Mouse (Mus musculus): ENCODE data around the gene Taok2. TPM values are rescaled to one million over a fixed set of nuclear protein-coding genes. Genes with fewer than 3 reads are reported as not detected.

The Taok2 gene
- total RNA-seq, 2 experiments from 2014 or later, result 22.3 to 23.5 TPM

DNA sequence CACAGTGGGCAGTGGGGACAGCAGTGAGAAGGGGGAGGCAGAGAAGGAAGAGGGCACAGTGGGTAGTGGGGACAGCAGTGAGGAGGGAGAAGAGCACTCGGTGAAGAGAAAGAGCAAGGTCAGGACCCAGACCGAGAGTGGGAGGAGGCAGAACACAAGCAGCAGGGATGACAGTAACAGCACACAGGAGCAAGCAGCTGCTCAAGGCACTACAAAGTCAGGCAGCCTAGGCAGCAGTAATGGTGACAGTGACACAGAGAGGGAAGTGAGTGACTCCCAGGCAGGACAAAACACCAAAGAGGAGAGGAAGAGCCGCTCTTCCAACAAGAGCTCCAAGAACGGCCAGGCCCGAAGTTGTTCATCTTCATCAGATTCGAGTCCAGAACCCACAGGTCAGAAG lies 20.7 kb downstream of the Taok2 start:
- no peak for TF ChIP-seq CTCF (IDR thresholded peaks at IDR 0.05)
- Histone ChIP-seq H3K27ac (no peak overlapping the region), H3K4me3 (no peak overlapping the region)
- DNase-seq, result no peak
- intact Hi-C loops (cut with DNase I), result loop anchor here (2.0 to 5.0 kb wide), 2 partner anchors 19 to 41 kb away; no protein-coding TSS in a partner anchor

DNA sequence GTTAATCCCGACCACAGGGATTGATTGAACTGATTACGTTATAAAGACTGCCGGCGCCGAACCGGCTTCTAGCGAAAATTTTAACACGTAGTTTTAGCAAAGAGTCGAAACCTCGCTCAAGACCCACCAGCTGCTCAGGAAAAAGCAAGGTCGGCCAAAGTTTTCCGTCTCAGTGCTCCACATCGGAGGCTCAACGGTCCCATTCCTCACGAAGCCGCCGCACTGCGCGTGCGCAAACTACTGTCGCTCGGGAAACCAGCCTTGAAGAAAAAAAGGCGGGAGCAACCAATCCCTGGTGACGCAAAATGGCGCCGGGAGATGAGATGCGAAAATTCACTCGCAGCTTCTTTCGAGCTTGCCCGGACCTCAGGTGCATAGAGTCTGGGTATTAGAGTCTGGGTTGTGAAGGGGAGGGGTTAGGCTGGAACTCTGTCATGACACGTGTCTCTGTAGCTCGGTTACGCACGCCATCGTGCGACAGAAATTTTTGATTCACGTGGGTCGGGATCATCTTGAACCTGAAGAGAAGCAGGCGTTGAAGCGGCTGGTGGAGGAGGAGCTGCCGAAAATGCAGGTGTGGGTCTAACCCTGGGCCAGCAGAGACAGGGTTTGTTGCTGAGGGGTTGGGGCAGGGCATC lies 22.2 kb downstream of the Taok2 start, which contains the start of gene Ino80e:
Ino80e (minus strand) TSS at position 231 of the 638 bp plus-strand sequence.
- peak within 1 kb of the TSS; percentile 87 for H3K4me3 ChIP-seq
- peak; percentile 95 for DNase-seq
- H3K27ac ChIP-seq, result peak within 1 kb of the TSS; percentile 95
- intact Hi-C loops (cut with DNase I), result loop anchor here (2.0 to 5.0 kb wide), 2 partner anchors 21 to 40 kb away; no protein-coding TSS in a partner anchor
- 0 out of 2 replicates have a peak, but pooled peaks have one; percentile 3 for TF ChIP-seq CTCF (IDR thresholded peaks at IDR 0.05)

DNA sequence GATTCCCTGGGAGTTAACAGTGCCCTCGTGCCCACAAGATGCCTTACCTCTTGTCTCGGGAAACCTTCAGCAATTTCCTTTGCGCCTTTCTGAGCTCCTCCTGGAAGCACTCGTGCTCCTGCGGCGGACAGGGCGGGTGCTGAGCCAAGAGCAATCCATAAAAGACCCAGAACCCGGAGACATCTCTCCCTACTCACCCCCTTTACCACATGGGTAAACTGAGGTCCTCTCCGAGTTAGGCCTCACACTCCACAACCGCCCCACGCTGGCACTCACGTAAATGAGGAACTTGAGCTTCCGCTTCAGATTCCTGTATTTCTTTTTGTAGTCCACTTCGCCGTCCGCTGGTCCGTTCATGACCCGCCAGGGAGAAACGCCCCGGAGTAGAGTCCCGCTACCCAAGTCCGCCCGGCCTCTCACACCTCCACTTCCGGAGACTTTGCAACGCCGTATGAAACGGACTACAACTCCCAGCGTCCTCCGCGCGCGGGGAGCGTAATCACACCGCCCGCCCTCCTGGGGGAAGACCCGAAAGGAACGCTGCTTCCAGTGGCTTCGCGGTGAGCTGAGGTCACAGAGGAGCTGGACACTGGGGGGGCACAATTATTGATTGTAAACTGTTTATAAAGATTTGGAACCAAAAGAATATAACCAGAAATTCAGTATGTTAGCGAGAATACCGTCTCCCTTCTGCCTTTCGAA lies 22.9 kb downstream of the Taok2 start, which contains the start of gene Hirip3:
Hirip3 (plus strand) TSS at position 544 of the 702 bp plus-strand sequence.
- DNase-seq, result peak; percentile 97
- no peak for TF ChIP-seq CTCF (IDR thresholded peaks at IDR 0.05)
- Histone ChIP-seq H3K4me3 (peak within 1 kb of the TSS; percentile 87), H3K27ac (peak within 1 kb of the TSS; percentile 95)
- intact Hi-C loops (cut with DNase I), result loop anchor here (2.0 to 5.0 kb wide), 2 partner anchors 21 to 39 kb away; no protein-coding TSS in a partner anchor

DNA sequence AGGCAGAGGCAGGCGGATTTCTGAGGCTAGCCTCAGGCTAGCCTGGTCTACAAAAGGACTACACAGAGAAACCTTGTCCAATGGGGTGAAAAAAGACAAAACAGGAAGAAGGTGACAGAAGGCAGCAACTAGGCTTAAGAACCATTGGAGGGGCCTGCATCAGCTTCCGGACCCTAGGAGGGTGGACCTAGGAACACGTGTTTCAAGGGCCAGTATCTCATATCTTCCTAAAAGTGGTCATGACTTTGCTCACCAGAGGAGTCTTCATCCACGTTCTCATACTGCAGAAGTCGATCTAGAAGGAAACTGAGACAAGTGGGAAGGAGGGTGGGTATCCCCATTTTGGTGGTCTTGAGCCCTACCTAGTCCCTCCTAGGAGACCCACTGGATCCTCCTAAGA lies 23.5 kb downstream of the Taok2 start:
- DNase-seq, result no peak
- Histone ChIP-seq H3K27ac (peak overlapping the region; percentile 95), H3K4me3 (peak overlapping the region; percentile 87)
- intact Hi-C loops (cut with DNase I), result loop anchor here (5.0 kb wide), 1 partner anchor 39 kb away; no protein-coding TSS in a partner anchor
- no peak for TF ChIP-seq CTCF (IDR thresholded peaks at IDR 0.05)

DNA sequence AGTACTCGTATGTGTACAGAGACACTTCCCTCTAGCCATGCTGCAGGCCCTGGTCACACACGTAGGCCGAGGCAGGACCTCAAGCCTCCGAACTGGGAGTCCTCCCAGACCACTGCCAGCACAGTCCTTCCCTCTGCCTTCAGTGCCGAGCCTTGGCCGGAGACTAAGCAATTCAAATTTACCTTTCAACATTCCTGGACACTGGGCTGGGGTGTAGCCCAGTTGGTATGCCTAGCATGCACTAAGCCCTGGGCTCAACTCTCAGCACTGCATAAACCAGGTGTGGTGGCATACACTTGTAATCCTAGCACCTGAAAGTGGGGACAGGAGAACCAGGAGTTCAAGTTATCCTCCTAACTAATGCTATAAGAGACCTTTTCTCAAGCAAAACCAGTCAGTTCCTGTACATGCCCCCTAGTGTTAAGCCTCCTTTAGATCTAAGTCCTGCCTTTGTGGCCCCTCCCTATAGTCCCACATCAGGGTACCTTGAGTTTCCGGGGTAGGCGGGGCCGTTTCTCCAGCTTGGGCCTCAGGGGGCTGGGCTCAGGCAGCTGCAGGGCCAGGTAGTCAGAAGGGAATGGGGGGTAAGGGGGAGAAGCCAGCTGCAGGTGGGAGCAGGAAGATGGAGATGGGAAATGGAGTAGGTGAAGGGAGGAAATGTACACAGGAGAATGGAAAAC lies 27.6 kb downstream of the Taok2 start:
- no peak for TF ChIP-seq CTCF (IDR thresholded peaks at IDR 0.05)
- H3K27ac ChIP-seq, result no peak overlapping the region
- intact Hi-C loops (cut with DNase I), result no loop called here
- no peak overlapping the region for H3K4me3 ChIP-seq
- DNase-seq, result no peak

DNA sequence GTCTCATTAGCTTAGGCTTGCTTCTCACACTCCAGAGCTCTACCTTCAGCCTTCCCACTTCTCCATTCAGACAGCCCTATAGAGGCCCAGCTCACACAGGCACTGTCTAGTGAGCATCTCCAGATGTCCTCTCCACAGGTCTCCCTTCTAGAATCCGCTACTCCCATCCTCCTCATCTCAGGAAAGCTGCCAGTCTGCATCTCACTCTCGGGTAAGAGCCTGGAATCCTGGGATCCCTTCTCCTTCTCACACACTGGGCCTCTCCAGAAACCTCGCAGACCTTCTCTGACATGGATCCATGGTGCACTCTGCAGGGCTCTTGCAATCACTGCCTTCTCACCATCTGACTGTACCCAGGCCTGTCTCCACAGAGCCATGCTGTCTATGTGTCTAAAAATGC lies 28.9 kb downstream of the Taok2 start:
- no peak overlapping the region for H3K4me3 ChIP-seq
- H3K27ac ChIP-seq, result no peak overlapping the region
- DNase-seq, result no peak
- intact Hi-C loops (cut with DNase I), result no loop called here
- no peak for TF ChIP-seq CTCF (IDR thresholded peaks at IDR 0.05)

DNA sequence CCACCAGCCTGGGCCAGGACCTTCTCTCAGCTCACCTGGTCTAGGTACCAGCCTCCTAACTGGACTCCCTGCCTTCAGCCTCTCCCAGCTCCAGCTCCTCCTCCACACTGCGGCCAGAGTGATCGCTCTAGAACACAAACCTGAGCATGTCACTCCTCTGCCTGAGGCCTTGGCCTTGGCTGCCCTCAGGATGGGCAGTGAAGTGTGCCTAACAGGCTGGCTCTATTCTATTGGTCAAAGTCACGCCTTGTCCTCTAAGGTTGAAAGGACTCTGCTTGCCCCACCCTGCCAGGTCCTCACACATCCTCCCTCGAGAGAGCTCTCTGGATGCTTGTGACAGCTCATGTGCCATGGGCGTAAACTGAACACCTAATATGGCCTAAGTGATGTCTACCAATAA lies 31.0 kb downstream of the Taok2 start:
- intact Hi-C loops (cut with DNase I), result no loop called here
- H3K27ac ChIP-seq, result no peak overlapping the region
- no peak for DNase-seq
- no peak for TF ChIP-seq CTCF (IDR thresholded peaks at IDR 0.05)
- no peak overlapping the region for H3K4me3 ChIP-seq

DNA sequence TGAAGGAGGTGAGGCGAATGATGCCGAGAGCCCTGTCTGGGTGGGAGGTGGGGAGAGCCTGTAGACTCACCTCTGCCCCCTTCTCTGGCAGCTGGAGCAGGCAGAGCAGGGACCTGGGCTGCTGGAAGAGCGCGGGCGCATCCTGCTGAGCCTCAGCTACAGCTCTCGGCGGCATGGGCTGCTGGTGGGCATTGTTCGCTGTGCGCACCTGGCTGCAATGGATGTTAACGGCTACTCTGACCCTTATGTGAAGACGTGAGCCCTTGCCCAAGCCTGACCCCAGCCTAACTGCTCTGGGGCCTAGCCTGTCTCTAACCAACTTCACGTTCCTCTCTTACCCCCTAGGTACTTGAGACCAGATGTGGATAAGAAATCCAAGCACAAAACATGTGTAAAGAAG lies 33.3 kb downstream of the Taok2 start:
- H3K4me3 ChIP-seq, result no peak overlapping the region
- intact Hi-C loops (cut with DNase I), result no loop called here
- no peak for TF ChIP-seq CTCF (IDR thresholded peaks at IDR 0.05)
- no peak for DNase-seq
- no peak overlapping the region for H3K27ac ChIP-seq

DNA sequence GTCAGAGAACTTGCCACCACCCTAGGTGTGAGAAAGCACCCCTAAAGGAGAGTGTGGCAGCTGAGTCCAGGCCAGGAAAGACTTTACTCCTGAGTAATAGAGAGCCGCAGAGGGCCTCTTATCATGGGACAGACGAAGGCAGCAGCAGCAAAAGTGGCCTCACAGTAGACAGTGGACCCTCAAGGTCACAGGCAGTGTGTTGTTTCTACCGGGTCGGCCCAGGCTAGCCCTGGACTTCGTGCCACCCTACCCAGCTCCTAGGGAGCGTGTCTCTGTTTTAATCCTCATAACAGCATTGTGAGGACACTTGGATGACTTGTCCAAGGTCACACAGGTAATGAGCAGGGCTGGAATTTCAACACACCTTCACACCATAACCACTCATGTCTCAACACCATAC lies 34.3 kb downstream of the Taok2 start:
- intact Hi-C loops (cut with DNase I), result no loop called here
- TF ChIP-seq CTCF (IDR thresholded peaks at IDR 0.05), result no peak
- DNase-seq, result no peak
- H3K4me3 ChIP-seq, result no peak overlapping the region
- H3K27ac ChIP-seq, result no peak overlapping the region

DNA sequence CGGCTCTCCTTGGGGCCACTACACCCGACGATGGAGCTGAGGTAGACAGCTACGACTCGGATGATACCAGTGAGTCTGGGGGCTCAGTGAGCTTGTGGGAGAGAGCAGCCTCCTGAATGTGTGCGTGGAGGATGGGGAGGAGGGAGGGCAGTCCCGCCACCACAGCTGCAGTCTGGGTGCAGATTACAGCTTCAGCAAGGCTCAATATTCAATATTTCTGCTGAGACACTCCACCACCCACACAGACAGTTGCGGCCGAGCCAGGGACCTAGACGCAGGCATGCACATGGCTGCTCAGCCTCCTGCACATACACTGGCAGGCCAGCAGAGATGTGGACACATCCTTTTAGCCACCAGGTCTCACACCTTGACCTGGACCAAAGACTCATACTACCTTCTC lies 35.7 kb downstream of the Taok2 start:
- H3K4me3 ChIP-seq, result no peak overlapping the region
- no peak for TF ChIP-seq CTCF (IDR thresholded peaks at IDR 0.05)
- intact Hi-C loops (cut with DNase I), result no loop called here
- H3K27ac ChIP-seq, result no peak overlapping the region
- no peak for DNase-seq

DNA sequence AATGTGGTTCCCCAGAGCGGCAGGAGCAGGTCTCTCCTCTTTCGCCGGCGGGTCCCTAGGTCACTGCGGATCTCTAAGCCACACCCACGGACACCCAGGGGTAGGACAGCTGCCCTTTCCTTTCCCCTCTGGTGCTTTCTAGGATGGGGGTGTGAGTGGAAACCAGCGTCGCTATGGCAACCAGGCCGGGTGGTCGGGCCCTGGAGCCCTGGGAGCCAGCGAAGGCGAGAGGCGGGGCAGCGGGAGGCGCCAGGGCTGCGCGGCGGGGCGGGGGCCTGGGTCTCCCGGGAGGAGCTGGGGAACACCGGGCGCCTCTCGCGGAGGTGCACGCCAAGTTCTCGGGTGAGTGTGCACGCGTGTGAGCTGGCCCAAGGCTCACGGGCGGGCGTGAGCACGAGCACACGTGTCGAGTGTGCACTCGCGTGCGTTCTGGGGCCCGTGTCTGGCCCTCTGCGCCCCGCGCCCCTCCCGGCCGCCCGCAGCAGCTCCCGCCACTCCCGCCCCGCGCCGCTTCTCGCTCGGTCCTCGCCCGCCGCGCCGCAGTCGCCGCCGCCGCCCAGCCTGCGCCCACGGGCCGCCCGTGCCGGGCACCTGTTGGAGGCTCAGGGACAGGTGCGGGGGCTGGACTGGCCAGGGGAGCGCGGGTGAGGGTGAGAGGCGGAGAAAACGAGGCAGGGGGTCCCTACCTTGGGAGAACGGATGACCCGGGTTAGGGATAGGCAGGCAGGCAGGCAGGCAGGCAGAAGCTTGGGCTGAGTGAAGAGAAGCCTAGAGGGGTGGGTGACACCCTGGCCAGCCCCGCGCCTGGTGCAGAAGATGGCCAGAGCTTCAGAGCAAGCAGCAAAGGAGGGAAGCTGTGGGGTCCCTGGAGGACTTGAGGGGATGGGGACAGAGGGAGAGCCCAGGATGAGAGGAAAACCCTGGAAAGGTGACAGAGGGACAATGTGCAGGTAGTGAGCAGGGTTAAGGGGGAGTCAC lies 36.8 kb downstream of the Taok2 start:
- no peak overlapping the region for H3K27ac ChIP-seq
- peak overlapping the region; percentile 74 for H3K4me3 ChIP-seq
- DNase-seq, result peak; percentile 40
- intact Hi-C loops (cut with DNase I), result no loop called here
- no peak for TF ChIP-seq CTCF (IDR thresholded peaks at IDR 0.05)

DNA sequence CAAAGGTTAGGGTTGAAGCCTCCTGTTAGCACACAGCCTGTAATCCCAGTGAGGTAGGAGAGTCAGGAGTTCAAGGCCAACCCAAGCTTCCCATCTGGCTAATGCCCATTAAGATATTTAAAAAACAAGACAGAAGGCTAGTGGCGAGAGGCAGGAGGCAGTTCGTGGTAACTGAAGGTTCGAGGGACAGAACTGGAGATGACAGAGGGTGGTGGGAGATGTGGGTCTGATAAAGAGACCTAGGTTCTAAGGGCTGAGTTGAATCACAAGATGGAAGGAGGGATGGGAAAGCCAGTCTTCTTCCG lies 37.4 kb downstream of the Taok2 start, which contains the start of gene Doc2a:
Doc2a (plus strand) TSS at position 301 of the 305 bp plus-strand sequence.
- H3K4me3 ChIP-seq, result peak within 1 kb of the TSS; percentile 74
- H3K27ac ChIP-seq, result no peak within 1 kb of the TSS
- DNase-seq, result no peak
- intact Hi-C loops (cut with DNase I), result no loop called here
- TF ChIP-seq CTCF (IDR thresholded peaks at IDR 0.05), result no peak

Data from gastrocnemius, adult 2 months (tissue).